Mouse (Mus musculus): ENCODE data around the gene Pelp1.

Pelp1 gene

DNA sequence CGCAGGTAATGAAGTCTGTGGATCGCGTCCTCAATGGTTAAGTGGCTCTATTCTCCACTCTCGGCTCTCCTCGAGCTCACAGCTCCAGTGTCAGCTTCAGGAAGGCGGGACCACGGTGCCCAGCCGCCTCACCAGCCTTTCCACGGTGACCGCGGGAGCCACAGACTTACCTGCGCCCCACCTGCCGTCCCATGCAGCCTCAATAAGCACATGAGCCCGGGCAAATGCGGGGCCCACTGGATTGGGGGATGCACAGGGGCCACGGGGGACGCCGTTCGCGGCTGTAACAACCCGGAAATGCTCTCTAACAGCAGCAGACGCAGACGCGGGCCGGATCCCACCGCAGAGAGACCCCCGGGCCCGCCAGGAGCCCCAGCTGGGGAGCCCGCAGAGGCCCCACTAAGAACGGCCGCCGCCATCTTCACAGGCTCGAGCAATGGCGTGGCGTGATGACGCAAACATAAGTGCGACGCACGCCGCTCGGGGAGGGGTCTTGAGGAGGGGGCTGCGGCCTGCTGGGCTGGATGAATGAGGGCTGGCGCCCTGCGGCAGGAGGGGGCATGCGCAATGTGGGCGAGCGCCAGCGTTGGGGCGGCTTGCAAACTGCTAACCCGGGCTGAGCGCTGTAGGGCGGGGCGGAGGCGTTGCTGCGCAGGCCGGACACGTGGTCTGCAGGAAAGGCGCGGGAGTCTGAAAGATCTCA is at the start of gene Pelp1:
Gene Pelp1 (minus strand): TSS at position 438 of the 703 bp plus-strand sequence.
- DNase-seq (ENCODE audit: low read depth, low spot score) = peak; percentile 99

DNA sequence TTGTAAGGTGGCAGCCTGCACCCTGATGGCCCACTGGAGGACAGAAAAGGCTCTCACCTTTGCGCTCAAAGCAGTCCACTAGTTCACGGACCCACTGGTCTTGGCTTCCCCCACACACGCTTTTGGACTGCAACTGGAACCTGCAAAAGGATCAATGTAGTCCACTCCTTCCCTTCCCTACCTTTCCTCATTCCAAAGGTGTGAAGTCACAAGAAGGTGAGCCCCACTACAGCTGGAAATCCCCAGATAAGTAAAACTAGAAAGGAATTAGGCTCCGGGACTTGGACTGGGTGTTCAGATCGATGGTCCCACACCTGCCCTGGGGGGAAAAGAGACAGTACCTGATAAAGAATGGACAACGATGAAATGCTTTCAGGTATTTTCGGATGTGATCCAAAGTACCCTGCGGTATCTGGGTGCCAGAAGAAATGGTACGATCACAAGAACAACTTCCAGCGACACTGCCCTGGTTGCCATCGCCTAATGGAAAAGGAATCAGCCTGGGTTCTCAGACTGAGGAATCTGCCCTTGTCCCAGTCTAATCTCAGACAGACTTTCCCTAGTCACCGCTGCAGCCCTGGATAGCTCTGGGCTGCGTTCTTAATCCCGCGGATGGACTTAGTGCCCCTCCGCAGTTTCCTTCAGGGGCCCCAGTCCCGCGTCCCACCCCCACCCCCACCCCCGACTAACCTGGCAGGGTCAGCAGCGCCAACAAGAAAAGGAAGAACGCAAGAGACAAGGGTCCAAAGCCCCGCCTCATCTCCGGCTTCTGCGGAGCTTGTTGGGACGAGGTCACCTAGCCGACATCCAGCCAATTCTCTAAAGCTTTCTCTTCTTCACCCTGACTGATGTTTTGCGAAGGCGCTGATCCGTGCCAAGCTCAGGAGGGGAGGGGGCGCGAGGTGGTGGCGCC is 49.1 kb upstream of the Pelp1 start, which contains the start of gene Zmynd15:
Gene Zmynd15 (plus strand): TSS at position 746 of the 913 bp plus-strand sequence.
- DNase-seq (ENCODE audit: low read depth, low spot score) = no peak

DNA sequence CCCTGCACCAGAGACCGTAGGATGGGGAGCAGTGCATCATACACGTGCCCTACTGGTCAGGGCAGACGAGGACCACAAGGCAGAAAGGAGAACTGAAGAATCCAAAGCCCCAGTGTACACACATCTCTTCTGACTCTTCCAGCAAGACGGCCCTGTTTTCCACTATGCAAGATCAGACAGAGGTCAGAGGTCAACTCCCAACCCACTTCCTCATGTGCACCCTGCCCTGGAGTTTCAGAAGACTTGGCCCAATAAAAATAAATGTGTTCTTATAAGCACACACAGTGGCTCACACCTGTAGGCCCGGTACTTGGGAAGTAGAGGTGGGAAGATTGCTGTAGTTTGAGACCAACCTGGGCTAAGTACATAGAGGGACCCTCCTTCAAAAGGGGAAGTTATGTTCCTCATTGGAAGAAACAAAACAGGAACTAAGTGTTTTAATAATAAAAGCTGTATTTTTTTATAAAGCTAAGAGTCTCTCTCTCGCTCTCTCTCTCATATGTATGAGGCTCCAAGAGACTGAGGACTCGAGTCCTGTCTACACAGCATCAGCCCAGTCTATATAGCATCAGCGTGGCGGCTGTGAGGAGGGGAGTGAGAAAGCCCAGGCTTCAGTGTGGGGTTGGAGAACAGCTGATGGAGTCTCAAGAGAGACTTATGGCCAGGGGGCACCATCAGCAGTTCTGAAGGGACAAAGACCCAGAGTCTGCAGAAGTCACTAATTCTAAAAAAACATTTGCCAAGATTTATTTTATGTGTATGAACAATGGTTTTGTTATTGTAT is 43.6 kb upstream of the Pelp1 start:
- no peak for DNase-seq (ENCODE audit: low read depth, low spot score)

DNA sequence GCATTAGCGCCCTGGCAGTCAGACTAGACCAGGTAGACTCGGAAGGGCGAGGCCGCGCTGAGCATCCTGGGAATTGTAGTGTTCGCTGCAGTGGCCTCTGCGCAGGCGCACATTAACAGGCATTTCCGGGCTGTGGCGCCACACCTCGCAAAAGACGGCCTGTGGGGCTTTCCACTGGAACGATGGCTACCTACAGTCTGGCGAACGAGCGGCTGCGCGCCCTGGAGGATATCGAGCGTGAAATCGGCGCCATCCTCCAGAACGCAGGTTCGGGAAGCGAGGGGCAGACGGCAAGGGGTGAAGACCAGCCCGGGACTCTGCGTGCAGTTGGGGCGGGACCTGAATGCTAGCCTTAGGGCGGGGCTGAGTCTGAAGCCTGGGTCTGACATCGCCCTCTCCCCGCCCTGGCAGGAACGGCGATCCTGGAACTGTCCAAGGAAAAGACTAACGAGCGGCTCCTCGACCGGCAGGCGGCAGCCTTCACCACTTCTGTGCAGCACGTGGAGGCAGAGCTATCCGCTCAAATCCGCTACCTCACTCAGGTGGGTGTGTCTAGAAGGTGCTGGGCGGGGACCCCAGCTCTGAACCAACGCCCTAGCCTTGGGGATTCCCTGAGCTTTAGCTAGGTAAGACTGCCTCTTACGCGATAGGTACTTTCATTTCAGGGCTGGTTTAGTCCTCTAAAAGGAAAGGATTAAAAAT is 42.1 kb upstream of the Pelp1 start, which contains the start of gene Med11:
Gene Med11 (plus strand): TSS at position 123 of the 702 bp plus-strand sequence.
- peak; percentile 99 for DNase-seq (ENCODE audit: low read depth, low spot score)

DNA sequence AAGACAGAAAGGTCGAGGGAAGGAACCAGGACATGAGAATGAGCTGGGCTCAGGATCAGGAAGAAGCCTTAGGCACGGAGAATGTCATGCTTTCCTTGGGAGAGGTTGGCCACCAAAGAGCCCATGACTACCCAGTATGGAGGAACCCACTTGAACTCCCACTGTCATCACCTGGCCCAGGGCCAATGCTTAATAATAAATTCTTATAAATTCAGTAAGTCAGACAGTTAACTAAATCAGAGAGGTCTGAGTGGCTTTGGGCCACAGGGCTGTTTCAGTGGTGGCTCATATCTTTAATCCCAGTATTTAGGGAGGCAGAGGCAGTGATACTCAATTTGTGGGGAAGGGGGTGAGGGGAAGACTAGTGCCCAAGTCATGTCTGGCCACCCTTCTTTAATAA is 41.1 kb upstream of the Pelp1 start:
- DNase-seq (ENCODE audit: low read depth, low spot score) = no peak

DNA sequence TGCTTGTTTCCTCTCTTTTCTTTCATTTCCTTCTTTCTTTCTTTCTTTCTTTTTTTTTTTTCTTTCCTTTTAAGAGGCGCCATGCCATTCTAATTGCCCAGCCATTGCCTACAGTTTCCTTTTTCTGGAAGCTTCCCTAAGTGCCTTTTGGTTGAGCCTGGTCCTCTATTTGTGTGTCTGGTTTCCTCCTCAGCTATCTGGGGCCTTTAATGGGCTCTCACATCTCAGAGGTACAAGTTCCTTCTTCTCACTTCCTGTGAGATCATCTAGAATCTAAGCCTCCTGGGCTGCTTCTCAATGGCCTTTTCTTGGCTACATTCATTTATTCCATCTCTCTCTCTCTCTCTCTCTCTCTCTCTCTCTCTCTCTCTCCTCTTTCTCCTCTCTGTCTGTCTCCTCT is 37.5 kb upstream of the Pelp1 start:
- DNase-seq (ENCODE audit: low read depth, low spot score) = no peak

DNA sequence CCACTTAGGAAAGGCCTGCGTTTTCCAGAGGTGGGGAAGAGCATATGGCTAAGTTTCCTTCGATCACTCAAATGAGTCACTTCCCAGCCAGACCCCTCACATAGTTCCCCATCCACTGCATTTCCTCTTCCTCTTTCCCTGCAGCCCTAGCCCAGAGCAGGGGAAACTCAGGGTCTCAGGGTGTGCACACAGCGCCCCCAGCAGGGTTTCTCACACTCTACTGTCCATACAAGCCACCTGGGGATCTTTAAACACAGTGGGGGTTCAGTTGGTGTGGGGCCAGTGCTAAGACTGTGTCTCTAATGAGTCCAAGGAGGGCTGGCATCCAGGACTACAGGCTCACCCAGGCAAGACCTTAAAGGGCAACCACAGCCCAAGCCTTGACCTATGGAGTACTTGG is 36.9 kb upstream of the Pelp1 start:
- DNase-seq (ENCODE audit: low read depth, low spot score) = peak; percentile 41

DNA sequence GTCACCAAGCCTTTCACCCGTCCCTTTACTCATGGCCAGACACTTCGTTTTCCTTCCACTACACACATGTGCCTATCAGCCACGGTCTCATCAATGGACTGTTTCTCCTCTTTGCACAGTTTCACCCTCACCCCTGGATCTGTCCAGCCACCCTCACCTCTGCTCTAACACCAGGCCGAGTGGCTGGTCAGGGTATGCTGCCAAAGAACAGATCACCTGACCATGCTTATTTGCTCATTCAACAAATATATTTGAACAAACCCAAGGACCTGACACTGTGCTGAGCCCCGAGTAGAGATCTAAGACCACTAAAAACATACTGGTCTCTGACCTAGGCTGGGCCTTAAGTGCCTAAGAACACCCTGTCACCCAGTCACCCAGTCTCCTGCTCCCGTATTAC is 34.8 kb upstream of the Pelp1 start:
- no peak for DNase-seq (ENCODE audit: low read depth, low spot score)

DNA sequence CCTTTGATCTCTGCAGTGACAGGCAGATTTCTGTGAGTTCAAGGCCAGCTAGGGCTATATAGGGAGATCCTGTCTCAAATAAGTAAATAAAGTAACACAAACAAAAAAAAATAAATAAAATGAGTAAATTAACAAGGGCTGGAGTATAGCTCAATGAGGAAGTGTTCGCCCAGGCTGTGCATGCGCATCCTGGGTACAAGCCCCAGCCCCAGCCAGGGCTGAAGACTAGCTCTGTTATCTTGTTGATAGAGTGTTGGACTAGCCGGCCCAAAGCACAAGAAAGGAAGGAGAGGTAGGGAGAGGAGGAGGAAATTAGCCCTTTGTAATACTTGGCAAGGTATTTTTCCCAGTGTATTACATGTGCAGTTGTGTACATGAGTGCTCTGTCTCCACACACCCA is 34.1 kb upstream of the Pelp1 start:
- DNase-seq (ENCODE audit: low read depth, low spot score) = no peak

DNA sequence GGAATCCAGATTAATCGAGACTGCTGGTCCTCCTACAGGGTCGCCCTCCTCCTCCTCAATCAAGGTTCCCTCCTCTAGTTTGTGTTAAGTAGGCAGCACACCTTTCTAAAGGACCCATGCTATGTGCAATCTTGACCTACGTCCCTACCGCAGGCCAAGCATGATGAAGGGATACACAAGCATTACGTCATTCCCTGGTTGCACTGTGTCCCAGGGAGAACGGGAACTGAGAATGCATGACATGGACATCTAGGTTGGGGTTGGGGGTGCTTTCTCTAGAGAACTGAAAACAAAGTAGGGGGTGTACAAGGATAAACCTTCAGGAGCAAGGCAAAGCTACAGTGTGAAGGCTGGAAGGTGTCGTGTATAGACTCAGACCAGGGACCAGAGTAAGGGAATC is 32.1 kb upstream of the Pelp1 start:
- no peak for DNase-seq (ENCODE audit: low read depth, low spot score)

DNA sequence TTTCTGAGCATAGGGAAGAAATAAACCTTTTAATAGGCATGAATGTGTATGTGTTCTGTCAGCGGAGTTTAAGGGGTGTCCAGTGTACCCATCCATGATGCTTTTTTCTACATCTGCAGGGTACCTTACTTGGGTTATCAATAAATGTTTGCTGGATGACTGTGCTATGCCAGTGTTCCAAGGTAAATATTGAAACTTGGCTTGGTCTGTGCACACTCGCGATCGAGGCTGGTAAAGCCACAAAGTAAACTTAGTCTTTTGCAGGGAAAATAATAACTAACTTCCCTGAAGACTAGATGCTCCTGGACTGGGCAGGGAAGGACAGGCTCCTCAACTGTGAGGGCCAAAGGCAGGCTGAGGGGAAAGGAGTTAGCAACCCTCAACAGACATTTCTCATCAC is 30.8 kb upstream of the Pelp1 start:
- no peak for DNase-seq (ENCODE audit: low read depth, low spot score)

DNA sequence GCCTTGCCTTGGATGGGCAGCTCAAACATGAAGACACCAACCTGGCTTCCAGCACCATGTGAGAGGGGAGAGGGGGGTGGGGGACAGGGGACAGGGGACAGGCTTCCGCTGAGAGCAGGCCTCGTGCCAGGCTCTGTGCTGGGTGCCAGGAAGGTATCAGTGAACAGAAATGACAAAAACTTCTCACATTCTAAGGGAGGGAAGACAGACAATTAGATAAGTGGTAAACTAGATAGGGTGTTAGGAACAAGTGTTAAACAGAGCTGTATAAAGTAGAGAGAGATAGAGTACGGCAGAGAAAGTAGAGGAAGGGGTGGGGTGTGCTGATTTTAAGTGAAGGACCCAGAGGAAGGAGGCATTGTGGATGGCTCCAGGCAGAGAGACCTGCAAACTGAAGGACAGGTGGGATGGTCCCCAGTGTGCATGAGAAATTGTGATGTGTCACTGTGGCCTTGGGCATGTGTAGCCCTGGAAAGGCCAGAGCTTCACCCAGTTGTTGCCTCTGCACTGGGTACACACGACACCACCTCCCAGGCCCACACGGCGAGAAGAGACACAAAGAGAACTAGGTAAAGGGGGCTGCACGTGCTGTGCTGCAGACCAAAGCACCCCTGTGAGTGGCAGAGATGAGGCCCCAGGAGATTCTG is 29.0 kb upstream of the Pelp1 start:
- DNase-seq (ENCODE audit: low read depth, low spot score) = no peak

DNA sequence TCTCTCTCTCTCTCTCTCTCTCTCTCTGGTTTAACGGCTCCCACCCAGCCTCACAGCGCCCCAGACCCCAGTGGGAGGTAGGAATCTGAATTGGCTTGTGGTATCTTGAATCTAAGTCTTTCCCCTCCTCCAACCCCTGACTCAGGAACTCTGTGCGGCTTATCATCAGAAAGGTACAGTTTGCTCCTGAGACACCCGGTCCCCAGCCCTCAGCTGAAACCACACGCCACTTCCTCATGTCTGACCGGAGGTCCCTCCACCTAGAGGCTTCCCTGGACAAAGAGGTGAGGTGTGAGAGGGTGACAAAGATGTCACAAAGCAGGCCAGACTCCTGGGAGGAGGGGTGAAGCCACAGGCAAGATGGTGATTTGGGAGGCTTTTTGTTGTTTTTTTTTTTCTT is 27.6 kb upstream of the Pelp1 start:
- no peak for DNase-seq (ENCODE audit: low read depth, low spot score)

DNA sequence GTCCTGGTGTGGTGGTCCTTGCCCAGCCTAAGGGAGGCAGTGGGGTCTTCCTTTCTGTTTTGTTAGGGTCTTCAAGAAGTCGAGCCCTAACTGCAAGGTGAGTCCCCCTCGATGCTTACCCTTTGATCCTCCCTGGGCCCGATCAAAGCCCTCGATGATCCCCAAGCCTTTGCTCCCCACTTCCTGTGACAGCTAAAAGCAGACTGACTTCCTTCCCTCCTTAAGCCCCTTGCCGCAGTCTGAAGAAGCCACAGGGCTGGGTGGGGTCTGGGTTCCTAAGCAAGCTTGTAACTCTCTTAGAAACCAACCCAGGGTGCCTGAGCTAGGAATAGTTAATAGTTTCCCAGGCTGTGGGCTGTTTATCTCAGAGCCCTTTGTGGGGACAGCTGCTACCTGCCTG is 25.6 kb upstream of the Pelp1 start:
- DNase-seq (ENCODE audit: low read depth, low spot score) = no peak

DNA sequence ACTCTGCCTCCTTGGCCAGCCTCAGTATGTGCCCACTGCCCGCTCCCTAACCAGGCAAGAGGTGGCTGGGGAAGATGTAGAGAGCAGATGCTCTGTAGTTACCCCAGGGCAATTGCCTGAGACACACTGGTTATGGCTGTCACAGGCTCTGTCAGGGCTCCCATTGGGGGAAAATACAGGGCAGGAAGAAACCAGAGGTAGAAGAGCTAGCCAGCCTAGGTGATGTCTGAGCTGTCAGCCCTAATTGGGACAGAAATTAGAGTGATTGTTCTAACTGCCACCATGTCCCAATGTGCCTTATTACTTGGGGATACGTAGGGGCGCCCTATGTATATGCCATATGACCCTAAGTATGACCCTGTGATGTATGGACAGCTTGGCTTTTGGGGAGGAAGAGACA is 24.1 kb upstream of the Pelp1 start:
- DNase-seq (ENCODE audit: low read depth, low spot score) = no peak

DNA sequence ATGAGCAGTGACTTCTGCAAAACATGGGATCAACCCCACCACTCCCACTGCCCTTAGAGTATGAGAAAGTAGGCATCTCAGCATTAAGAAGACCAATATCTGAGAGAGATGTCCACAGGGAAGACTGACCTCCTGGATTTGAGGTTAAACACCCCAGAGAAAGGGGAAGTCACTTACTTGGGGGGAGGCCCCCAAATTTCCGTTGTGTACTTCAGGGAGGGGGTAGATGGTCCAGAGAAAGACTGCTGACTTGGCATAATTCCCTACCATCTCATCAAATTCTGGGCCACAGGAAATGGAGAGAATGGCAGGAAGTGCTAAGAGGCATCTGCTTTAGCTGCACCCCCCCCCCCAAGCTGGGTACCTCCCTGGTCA is 23.7 kb upstream of the Pelp1 start:
- DNase-seq (ENCODE audit: low read depth, low spot score) = no peak

DNA sequence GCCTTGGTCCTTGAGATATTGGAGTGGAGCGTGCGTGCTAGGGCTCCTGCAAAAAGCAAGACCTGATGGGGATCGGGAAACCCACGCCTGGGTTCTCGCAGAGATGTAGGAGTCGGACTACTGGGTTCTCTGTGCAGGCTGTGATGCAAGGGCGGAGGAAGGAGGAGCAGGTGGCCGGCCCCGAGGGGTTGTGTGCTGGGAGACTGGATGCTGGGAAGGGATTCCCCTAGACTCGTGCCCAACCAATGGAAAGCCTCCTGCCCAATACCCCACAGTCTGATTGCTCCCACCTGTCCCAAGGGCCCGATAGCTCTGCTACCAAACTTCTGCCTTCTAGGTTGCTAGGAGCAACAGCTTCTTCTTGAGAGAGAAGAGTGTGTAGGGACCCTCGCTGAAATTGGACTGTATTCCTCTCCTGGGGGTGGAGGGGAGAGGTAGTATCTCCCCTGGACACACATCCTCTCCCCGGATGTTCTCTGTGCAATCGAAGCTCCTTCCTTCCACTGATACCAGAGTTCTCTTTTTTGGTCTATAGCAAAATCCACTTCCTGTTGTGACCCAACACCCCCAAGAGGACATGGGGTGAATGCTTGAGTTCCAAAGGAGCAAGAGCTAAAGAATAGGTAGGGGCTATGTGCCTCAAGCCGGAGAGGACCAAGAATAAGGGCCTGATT is 23.2 kb upstream of the Pelp1 start:
- DNase-seq (ENCODE audit: low read depth, low spot score) = peak; percentile 39

DNA sequence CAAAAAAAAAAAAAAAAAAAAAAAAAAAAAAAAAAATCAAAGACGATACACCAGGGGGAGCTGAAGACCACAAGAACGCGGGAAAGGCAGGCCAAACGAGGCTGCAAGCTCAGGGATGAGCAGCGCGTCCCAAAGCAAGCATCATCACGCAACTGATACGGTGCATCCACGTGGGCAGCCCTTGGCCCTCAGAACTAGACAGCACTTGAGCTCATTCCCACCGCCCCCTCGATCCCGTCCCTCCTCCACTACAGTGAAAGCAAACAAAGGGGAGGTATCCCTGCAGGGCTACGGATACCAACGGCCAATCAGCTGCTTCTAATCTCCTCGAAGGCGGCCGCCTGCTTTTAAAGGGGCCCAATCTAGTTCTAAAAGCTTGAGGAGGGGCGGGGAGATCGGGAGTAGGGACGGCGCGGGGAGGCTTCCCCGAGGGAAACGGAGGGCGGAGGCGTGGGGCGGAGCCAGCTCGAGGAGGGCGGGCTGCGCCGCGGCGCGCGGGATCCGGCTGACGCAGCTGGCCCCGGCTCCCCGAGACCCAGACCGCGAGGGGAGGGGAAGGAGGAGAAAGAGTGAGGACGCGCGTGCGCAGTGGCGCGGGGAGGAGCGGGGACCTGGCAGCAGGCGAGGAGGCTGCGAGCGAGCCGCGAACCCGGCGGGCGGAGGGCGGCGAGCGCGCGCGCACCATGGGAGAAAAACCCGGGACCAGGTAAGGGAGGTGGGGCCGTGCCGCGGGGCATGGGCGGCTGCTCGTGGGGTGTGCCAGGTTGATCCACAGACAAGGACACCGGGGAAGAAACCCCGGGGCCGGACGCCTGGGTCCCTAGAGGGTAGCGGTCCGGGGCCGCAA is 22.4 kb upstream of the Pelp1 start, which contains the start of gene Arrb2:
Gene Arrb2 (plus strand): TSS at position 588 of the 847 bp plus-strand sequence.
- DNase-seq (ENCODE audit: low read depth, low spot score) = peak; percentile 99

DNA sequence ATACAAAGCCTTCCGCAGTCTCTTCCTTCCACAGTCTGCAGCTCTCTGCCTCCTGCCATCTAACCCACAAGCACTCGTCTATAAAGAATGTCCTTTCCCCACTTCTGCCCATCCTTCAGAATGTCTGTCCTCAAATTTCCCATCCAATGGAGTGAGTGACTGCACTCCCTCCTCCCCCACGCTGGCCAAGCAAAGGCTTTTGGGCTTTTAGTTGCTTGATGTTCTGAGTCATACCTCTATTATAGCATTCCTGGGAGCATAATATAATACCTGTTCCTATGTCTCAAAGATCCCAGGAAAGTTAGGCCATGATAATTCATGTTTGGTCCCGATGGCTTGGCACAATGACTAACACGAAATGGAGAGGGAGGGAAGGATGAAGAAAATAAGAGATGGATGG is 21.7 kb upstream of the Pelp1 start:
- DNase-seq (ENCODE audit: low read depth, low spot score) = no peak
